Comparison of ENCODE assay signal across 9 mouse cellular contexts in the genomic region with DNA sequence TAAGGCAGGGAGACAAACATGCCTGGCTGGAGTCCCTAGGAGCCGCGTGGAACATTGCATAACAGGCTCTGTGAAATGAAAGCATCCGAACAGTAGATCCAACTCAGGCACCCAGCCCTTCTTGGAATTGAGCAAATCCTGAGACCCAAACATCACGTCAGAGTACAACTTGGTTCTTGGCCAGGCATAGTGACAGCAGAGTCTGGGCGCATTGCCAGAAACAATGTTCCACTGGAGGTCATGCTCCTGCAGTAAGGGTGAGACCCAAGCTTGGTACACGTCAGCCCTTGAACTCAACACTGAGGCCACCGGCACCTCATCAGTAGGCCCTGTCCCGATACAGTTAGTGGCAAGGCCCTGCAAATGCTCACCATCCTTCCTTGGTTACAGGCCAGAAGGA. TPM values are rescaled to one million over a fixed set of nuclear protein-coding genes. Genes with fewer than 3 reads are reported as not detected.
A peak's percentile ranks its signal among the peaks of the same experiment; 100 is the strongest.
DNase-seq lines count a peak whose midpoint lies in the region; ATAC-seq and TF ChIP-seq lines count a peak whose summit lies in the region.
"Had no signal": no experiment of that assay in that cellular context is flagged by ENCODE, and none has a peak within 500 bp of the region (broad histone marks: within the 10 kb centered on the region; RNA-seq: fewer than 3 reads in every experiment).

No protein-coding gene starts in this region.

- no peak overlapping the region for H3K4me3 ChIP-seq in liver, embryonic 11.5 days (ENCODE audit: low read depth, low read length)
- H3K4me3 ChIP-seq in forebrain, postnatal 0 days (ENCODE audit: low read depth, low read length) = no peak overlapping the region
- H3K4me3 ChIP-seq in heart, postnatal 0 days (ENCODE audit: low read depth, low read length) = no peak overlapping the region
- H3K4me3 ChIP-seq: neural tube, embryonic 13.5 days had no signal

- peak; percentile 40 for DNase-seq in liver
- DNase-seq in liver, embryonic 11.5 days (ENCODE audit: low spot score) = no peak
- peak; percentile 69 for DNase-seq in forebrain, postnatal 0 days
- peak; percentile 87 for DNase-seq in heart, postnatal 0 days (ENCODE audit: low spot score)
- DNase-seq in layer of hippocampus, postnatal 36 days = peak; percentile 56 to 66
- DNase-seq in lung, postnatal 4 days = peak; percentile 89 to 94
- no peak for DNase-seq in thymus, postnatal 36 days
- no peak for DNase-seq in thymus, adult 18-20 months

- H3K4me1 ChIP-seq in liver, embryonic 11.5 days (replicated peaks; ENCODE audit: control insufficient read depth, insufficient read depth, low read length) = peaks cover 12% of the 10 kb centered on the region; the same call in 1 of the 2 replicates
- no peaks in the 10 kb centered on the region for H3K4me1 ChIP-seq in forebrain, postnatal 0 days (ENCODE audit: insufficient read depth)
- H3K4me1 ChIP-seq in heart, postnatal 0 days (ENCODE audit: control insufficient read depth, insufficient read depth) = peaks cover 58% of the 10 kb centered on the region
- H3K4me1 ChIP-seq: neural tube, embryonic 13.5 days had no signal

- no peak overlapping the region for H3K27ac ChIP-seq in liver, embryonic 11.5 days (ENCODE audit: low read depth, low read length)
- no peak overlapping the region for H3K27ac ChIP-seq in forebrain, postnatal 0 days (ENCODE audit: low read depth, low read length)
- peak overlapping the region; percentile 63 for H3K27ac ChIP-seq in heart, postnatal 0 days (ENCODE audit: low read depth)
- H3K27ac ChIP-seq: neural tube, embryonic 13.5 days had no signal

- no peaks in the 10 kb centered on the region for H3K9me3 ChIP-seq in liver, embryonic 11.5 days (ENCODE audit: control insufficient read depth, low read length)
- H3K9me3 ChIP-seq in forebrain, postnatal 0 days (ENCODE audit: low read length) = no peaks in the 10 kb centered on the region
- no peaks in the 10 kb centered on the region for H3K9me3 ChIP-seq in heart, postnatal 0 days (replicated peaks; ENCODE audit: control insufficient read depth, low read length)
- H3K9me3 ChIP-seq: neural tube, embryonic 13.5 days had no signal

- WGBS in liver, embryonic 11.5 days = 91% methylated on average over 8 of the region's 8 CpGs
- 43% methylated on average over 8 of the region's 8 CpGs for whole genome bisulfite sequencing in forebrain, postnatal 0 days
- 13% methylated on average over 8 of the region's 8 CpGs for WGBS in heart, postnatal 0 days

- no peak for ATAC-seq in liver, embryonic 11.5 days (replicated peaks; ENCODE audit: low FRiP score)
- ATAC-seq in forebrain, postnatal 0 days = peak; percentile 67
- ATAC-seq in heart, postnatal 0 days (ENCODE audit: insufficient read depth, low read depth) = peak; percentile 79

- no peak for TF ChIP-seq CTCF in forebrain, postnatal 0 days (IDR thresholded peaks at IDR 0.05; ENCODE audit: low read depth)
- no peak; the same call in 1 of the 2 replicates for TF ChIP-seq CTCF in heart, postnatal 0 days (IDR thresholded peaks at IDR 0.05; ENCODE audit: low read depth)

- no peak overlapping the region for H3K9ac ChIP-seq in liver, embryonic 11.5 days (ENCODE audit: low read depth, low read length)
- H3K9ac ChIP-seq in forebrain, postnatal 0 days = no peak overlapping the region
- H3K9ac ChIP-seq in heart, postnatal 0 days (replicated peaks; ENCODE audit: low read depth, low read length) = no peak overlapping the region
- H3K9ac ChIP-seq: neural tube, embryonic 13.5 days had no signal

- TF ChIP-seq EP300 in heart, postnatal 0 days (IDR thresholded peaks at IDR 0.05; ENCODE audit: low read depth) = no peak

- no peak overlapping the region for H3K4me2 ChIP-seq in liver, embryonic 11.5 days
- no peak overlapping the region for H3K4me2 ChIP-seq in forebrain, postnatal 0 days (ENCODE audit: low read depth)
- no peak overlapping the region; the same call in 1 of the 2 replicates for H3K4me2 ChIP-seq in heart, postnatal 0 days (ENCODE audit: low read depth, low read length)
- H3K4me2 ChIP-seq: neural tube, embryonic 13.5 days had no signal

- H3K27me3 ChIP-seq in liver, embryonic 11.5 days (replicated peaks; ENCODE audit: control insufficient read depth, insufficient read depth, low read length) = no peaks in the 10 kb centered on the region
- no peaks in the 10 kb centered on the region for H3K27me3 ChIP-seq in forebrain, postnatal 0 days (ENCODE audit: insufficient read depth, low read length)
- H3K27me3 ChIP-seq in heart, postnatal 0 days (ENCODE audit: control insufficient read depth, insufficient read depth, low read length) = no peaks in the 10 kb centered on the region
- H3K27me3 ChIP-seq: neural tube, embryonic 13.5 days had no signal

- no peaks in the 10 kb centered on the region for H3K36me3 ChIP-seq in liver, embryonic 11.5 days (ENCODE audit: control insufficient read depth, insufficient read depth, low read length)
- H3K36me3 ChIP-seq in forebrain, postnatal 0 days (ENCODE audit: insufficient read depth) = no peaks in the 10 kb centered on the region
- no peaks in the 10 kb centered on the region for H3K36me3 ChIP-seq in heart, postnatal 0 days (replicated peaks; ENCODE audit: control insufficient read depth, insufficient read depth, low read length)
- H3K36me3 ChIP-seq: neural tube, embryonic 13.5 days had no signal

RNA-seq across cellular contexts. Expression of a gene that starts 35.4 kb away (rescaled TPM):
- polyA plus RNA-seq in liver, embryonic 11.5 days (2014; fragmentation: Nextera tagmentation; extraction: Ambion mirVana) = 1.0 and 1.3 TPM in 2 replicates
- total RNA-seq in forebrain, postnatal 0 days (2014; rRNA removed) = 1.2 TPM in 2 replicates
- 0.42 and 0.53 TPM in 2 replicates for polyA plus RNA-seq in forebrain, postnatal 0 days (2015; fragmentation: Nextera tagmentation; extraction: Ambion mirVana)
- 2.7 and 11.8 TPM in 2 replicates for total RNA-seq in heart, postnatal 0 days (2014; rRNA removed; ENCODE audit: low replicate concordance)
- polyA plus RNA-seq in heart, postnatal 0 days (2015; fragmentation: Nextera tagmentation; extraction: Ambion mirVana) = 2.5 TPM in 2 replicates
- total RNA-seq in layer of hippocampus, postnatal 36 days (2021) = 10 to 100 TPM; 10.7 to 13.6 TPM

Comparison
In these comparisons a context has a peak if more than half of its experiments do, and no peak if none do; other contexts are left out.
1. DNase-seq: peak in liver (single experiment), forebrain, postnatal 0 days (single experiment), heart, postnatal 0 days (single experiment), layer of hippocampus, postnatal 36 days (2 of 2) and lung, postnatal 4 days (2 of 2); none in liver, embryonic 11.5 days (single experiment), thymus, postnatal 36 days (0 of 2) and thymus, adult 18-20 months (0 of 2).